Mouse (Mus musculus) intestine, embryonic 15.5 days (tissue): ENCODE measurements around the gene Dlg3. TPM values are rescaled to one million over a fixed set of nuclear protein-coding genes. Genes with fewer than 3 reads are reported as not detected.
A peak's percentile ranks its signal among the peaks of the same experiment; 100 is the strongest.

Experiments used
- ATAC-seq: fragments of 200-750 bp; cut with Nextera tagmentation; 2 replicates; pipeline ENCODE4 v1.8.0; 2017; ENCODE audit warnings: moderate TSS enrichment, moderate library complexity
- H3K27ac ChIP-seq: fragments of 300-500 bp; sonication (generic); 2 replicates; pipeline ENCODE4 v1.5.1; 2015; ENCODE audit warnings: mild to moderate bottlenecking, inconsistent platforms
- H3K27me3 ChIP-seq: fragments of 300-500 bp; sonication (generic); replicated peaks from 2 replicates; pipeline ENCODE4 v1.6.1; 2015; ENCODE audit warnings: inconsistent platforms
- H3K36me3 ChIP-seq: fragments of 300-500 bp; sonication (generic); 2 replicates; pipeline ENCODE4 v1.6.1; 2015; ENCODE audit warnings: inconsistent platforms
- H3K4me1 ChIP-seq: fragments of 300-500 bp; sonication (generic); replicated peaks from 2 replicates; pipeline ENCODE4 v1.6.1; 2015; ENCODE audit warnings: inconsistent platforms
- H3K4me2 ChIP-seq: fragments of 300-500 bp; sonication (generic); replicated peaks from 2 replicates; pipeline ENCODE4 v1.6.1; 2015; ENCODE audit warnings: mild to moderate bottlenecking, inconsistent platforms
- H3K4me3 ChIP-seq: fragments of 300-500 bp; sonication (generic); replicated peaks from 2 replicates; pipeline ENCODE4 v1.5.1; 2015; ENCODE audit warnings: inconsistent platforms
- H3K9ac ChIP-seq: fragments of 300-500 bp; sonication (generic); 2 replicates; pipeline ENCODE4 v1.6.1; 2015; ENCODE audit warnings: inconsistent platforms
- H3K9me3 ChIP-seq: fragments of 300-500 bp; sonication (generic); 2 replicates; pipeline ENCODE4 v1.6.1; 2016; ENCODE audit warnings: inconsistent platforms
- WGBS: fragments of 180-500 bp; shearing (Covaris S2); methylation state at CpG from one replicate; pipeline ENCODE4 v1.1.7; 2015; 5-methylcytosine and 5-hydroxymethylcytosine counted together
- polyA plus RNA-seq: library from polyadenylated mRNA; unstranded; fragments of >200 nt; fragmentation: Nextera tagmentation; extraction: Ambion mirVana; gene quantifications from 2 replicates; pipeline ENCODE4 v1.2.1, GENCODE M21; 2015

Gene Dlg3
- polyA plus RNA-seq, result 2.5 and 3.0 TPM in 2 replicates

DNA sequence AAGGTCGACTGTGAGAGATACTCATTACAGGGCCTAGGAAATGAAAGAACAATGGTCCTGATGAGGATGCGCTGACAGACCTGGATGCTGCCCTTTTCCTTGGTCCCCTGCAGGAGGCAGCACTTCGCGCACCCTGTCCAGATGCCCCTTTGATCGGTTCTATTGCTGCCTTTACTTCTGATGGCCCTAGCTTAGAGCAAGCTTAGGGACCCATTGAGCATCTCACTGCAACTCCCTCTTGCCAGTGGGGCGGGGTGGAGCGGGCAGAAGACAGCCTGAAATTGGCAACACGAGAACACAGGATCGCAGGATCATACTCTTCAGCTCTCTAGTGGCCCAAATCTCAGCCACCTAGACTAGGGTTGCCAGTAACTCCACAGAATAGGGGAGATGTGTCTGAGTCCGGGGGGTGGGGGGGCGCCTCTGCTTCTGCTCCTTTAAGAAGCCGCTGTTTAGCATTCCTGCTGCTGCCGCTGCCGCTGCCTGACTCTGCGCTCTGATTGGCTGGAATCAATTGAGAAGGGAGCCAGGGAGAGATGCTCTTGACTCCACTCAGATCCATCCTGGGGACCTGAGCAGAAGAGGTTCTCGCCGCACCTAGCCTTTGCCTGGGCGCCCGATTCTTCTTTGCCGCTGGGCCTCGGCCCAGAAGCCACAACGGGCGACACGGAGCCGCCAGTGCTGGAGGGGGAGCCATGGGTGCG is at the start of gene Dlg3:
Dlg3 (plus strand) TSS at position 542 of the 704 bp plus-strand sequence.
- no peaks in the 10 kb centered on the region for H3K9me3 ChIP-seq
- peak within 1 kb of the TSS; percentile 77 for H3K4me2 ChIP-seq
- peak within 1 kb of the TSS; percentile 38 for H3K4me3 ChIP-seq
- 18% methylated on average over 26 of the region's 26 CpGs for WGBS
- H3K36me3 ChIP-seq, result no peaks in the 10 kb centered on the region
- peaks cover 11% of the 10 kb centered on the region for H3K27me3 ChIP-seq
- peak; percentile 78 for ATAC-seq
- H3K4me1 ChIP-seq, result peaks cover 7% of the 10 kb centered on the region; the same call in 1 of the 2 replicates
- H3K9ac ChIP-seq, result 0 out of 2 replicates have a peak within 1 kb of the TSS, but pooled peaks have one; percentile 13
- no peak within 1 kb of the TSS for H3K27ac ChIP-seq

- 50% methylated on average over 1 of the region's 1 CpGs for WGBS
- peaks cover 2% of the 10 kb centered on the region; the same call in 1 of the 2 replicates for H3K27me3 ChIP-seq
- no peak for ATAC-seq
Measured at GRCm38 (mm10) chrX:100728947-100729346, 38.6 kb upstream of the Dlg3 start.

DNA sequence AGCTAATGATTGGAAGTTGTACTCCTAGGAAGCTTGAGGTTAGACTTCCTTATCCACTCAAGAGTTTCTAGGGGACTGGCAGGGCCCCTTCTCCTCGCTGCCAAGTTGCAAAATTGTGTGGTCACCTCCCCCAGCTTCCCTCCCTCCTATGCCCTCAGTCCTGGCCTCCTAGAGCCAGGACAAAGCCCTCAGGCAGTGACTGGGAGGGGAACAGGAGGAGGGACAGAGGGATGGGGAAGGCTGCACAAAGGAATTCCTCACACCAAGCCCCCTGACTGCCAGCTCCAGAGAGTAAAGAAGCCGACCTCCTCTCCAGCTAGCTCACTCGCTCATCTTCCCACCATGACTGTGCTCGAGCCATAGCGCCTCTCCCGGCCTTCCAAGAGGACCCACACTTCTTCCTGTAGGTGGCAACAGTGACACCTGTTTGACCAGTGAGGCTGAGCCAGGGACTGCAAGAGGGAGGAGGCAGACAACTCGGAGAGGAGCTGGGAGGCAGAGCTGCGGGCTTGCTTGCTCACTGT is 37.8 kb upstream of the Dlg3 start, which contains the start of gene Gdpd2:
Gdpd2 (plus strand) TSS at position 209 of the 524 bp plus-strand sequence.
- peak; percentile 82 for ATAC-seq
- Histone ChIP-seq H3K4me1 (no peaks in the 10 kb centered on the region; the same call in 1 of the 2 replicates), H3K27me3 (peaks cover 2% of the 10 kb centered on the region; the same call in 1 of the 2 replicates), H3K27ac (no peak within 1 kb of the TSS), H3K9ac (no peak within 1 kb of the TSS), H3K4me2 (peak within 1 kb of the TSS; percentile 49), H3K9me3 (no peaks in the 10 kb centered on the region), H3K4me3 (no peak within 1 kb of the TSS), H3K36me3 (no peaks in the 10 kb centered on the region)
- WGBS, result 16% methylated on average over 8 of the region's 8 CpGs

More at GRCm38 (mm10) chrX:100728947-100729346, 38.6 kb upstream of the Dlg3 start:
- Histone ChIP-seq H3K4me1 (no peaks in the 10 kb centered on the region; the same call in 1 of the 2 replicates), H3K9ac (no peak overlapping the region), H3K36me3 (no peaks in the 10 kb centered on the region), H3K4me2 (no peak overlapping the region), H3K4me3 (no peak overlapping the region), H3K9me3 (no peaks in the 10 kb centered on the region), H3K27ac (no peak overlapping the region)

DNA sequence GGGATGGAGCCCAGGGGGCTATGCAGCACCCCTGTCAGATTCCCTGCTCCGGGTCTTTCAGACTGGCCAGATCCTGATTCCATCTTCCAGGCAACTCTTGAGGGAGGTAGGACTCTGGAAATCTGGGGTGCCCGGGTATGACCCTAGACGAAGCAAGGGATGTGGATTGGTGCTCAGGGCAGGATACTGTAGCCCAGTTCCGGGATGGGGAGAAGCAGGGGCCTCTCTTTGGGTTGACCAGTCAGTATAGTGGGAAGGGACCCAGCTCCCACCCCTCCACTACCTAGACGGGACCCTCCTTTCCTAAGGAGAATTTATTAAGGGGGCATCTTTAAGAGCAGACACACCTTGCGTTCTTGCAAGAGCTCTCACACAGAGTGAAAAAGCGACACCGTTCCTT is 37.3 kb upstream of the Dlg3 start:
- H3K27me3 ChIP-seq, result peaks cover 2% of the 10 kb centered on the region; the same call in 1 of the 2 replicates
- no peak overlapping the region for H3K27ac ChIP-seq
- peak; percentile 59 for ATAC-seq
- H3K36me3 ChIP-seq, result no peaks in the 10 kb centered on the region
- 49% methylated on average over 8 of the region's 8 CpGs for WGBS
- no peaks in the 10 kb centered on the region; the same call in 1 of the 2 replicates for H3K4me1 ChIP-seq
- no peak overlapping the region for H3K9ac ChIP-seq
- H3K9me3 ChIP-seq, result no peaks in the 10 kb centered on the region
- H3K4me2 ChIP-seq, result peak overlapping the region; percentile 49
- H3K4me3 ChIP-seq, result no peak overlapping the region

DNA sequence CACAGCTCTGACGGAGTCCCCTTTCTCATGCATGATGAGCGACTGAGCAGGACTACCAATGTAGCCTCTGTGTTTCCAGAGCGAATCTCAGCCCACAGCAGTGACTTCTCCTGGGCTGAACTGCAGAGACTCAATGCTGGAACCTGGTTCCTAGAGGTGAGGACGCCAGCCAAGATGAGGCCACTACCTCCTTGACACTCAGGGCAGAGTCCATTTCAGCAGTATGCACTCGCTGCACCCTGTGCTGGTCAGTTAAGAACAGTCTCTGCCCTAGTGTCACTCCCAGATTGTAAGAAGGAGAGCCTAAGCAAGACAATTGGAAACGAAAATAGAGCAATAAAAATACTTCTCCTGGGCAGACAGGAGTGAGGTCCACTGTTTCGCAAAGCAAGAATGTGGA is 33.2 kb upstream of the Dlg3 start:
- H3K4me1 ChIP-seq, result no peaks in the 10 kb centered on the region; the same call in 1 of the 2 replicates
- 58% methylated on average over 7 of the region's 7 CpGs for WGBS

GRCm38 (mm10) chrX:100738918-100739317 is 28.6 kb upstream of the Dlg3 start:
- H3K27ac ChIP-seq, result no peak overlapping the region
- H3K4me2 ChIP-seq, result peak overlapping the region; percentile 54
- WGBS, result 24% methylated on average over 14 of the region's 14 CpGs
- no peaks in the 10 kb centered on the region for H3K4me1 ChIP-seq
- no peak overlapping the region for H3K9ac ChIP-seq
- peak; percentile 59; the same call in 1 of the 2 replicates for ATAC-seq
- 0 out of 2 replicates have a peak overlapping the region, but pooled peaks have one; percentile 19 for H3K4me3 ChIP-seq
- H3K36me3 ChIP-seq, result no peaks in the 10 kb centered on the region
- 0 out of 2 replicates have a peak, but pooled peaks cover 2% of the 10 kb centered on the region for H3K27me3 ChIP-seq
- no peaks in the 10 kb centered on the region for H3K9me3 ChIP-seq

More for the DNA sequence above, 33.2 kb upstream of the Dlg3 start:
- no peak overlapping the region for H3K4me3 ChIP-seq
- no peaks in the 10 kb centered on the region for H3K9me3 ChIP-seq
- H3K27ac ChIP-seq, result no peak overlapping the region
- no peak for ATAC-seq
- no peak overlapping the region for H3K4me2 ChIP-seq
- H3K36me3 ChIP-seq, result no peaks in the 10 kb centered on the region
- H3K9ac ChIP-seq, result no peak overlapping the region
- H3K27me3 ChIP-seq, result peaks cover 5% of the 10 kb centered on the region; the same call in 1 of the 2 replicates

DNA sequence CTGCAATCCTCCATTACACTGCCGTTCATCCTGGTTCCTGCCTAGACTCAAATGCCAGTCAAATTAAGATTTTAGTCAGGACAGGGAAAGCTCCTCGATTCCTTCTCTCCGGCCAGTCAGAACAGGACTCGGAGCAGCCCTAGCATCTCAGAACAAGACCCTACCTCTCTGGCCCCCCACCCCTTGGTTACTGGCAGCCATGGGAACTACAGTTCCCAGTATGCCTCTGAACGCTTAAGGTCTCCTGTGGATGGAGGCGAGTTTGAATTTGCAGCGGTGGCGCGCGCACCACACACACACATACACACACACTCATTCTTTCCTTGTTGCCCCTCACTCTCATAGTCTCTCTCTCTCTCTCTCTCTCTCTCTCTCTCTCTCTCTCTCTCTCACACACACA is 28.1 kb upstream of the Dlg3 start:
- ATAC-seq, result peak; percentile 47; the same call in 1 of the 2 replicates
- no peaks in the 10 kb centered on the region for H3K9me3 ChIP-seq
- no peaks in the 10 kb centered on the region for H3K4me1 ChIP-seq
- H3K4me2 ChIP-seq, result peak overlapping the region; percentile 54
- H3K4me3 ChIP-seq, result peak overlapping the region; percentile 19; the same call in 1 of the 2 replicates
- no peaks in the 10 kb centered on the region for H3K36me3 ChIP-seq
- no peak overlapping the region for H3K27ac ChIP-seq
- WGBS, result 40% methylated on average over 10 of the region's 10 CpGs
- H3K27me3 ChIP-seq, result 0 out of 2 replicates have a peak, but pooled peaks cover 2% of the 10 kb centered on the region
- H3K9ac ChIP-seq, result no peak overlapping the region

DNA sequence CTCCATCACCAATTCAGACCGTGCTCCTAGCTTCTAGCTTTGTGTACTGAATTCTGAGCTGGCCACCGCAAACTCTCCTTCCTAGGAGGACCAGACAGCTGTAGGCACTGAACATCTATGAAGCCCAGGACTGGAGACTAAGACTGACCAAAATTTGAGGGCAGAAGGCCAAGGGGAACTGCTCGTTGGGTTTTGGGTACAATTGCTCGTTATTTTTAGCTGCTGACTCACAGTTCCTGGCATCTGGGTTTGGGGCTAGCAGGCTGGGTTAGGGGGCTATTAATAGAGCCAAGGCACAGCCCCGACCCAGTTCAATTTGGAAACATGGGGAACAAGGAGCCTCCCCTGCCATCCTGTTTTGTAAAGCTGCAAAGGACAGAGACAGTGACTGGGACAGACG is 26.7 kb upstream of the Dlg3 start:
- 63% methylated on average over 6 of the region's 6 CpGs for WGBS
- no peak overlapping the region for H3K9ac ChIP-seq
- no peaks in the 10 kb centered on the region for H3K4me1 ChIP-seq
- no peak for ATAC-seq
- H3K27ac ChIP-seq, result no peak overlapping the region
- H3K4me2 ChIP-seq, result no peak overlapping the region
- H3K36me3 ChIP-seq, result no peaks in the 10 kb centered on the region
- H3K4me3 ChIP-seq, result no peak overlapping the region
- 0 out of 2 replicates have a peak, but pooled peaks cover 2% of the 10 kb centered on the region for H3K27me3 ChIP-seq
- H3K9me3 ChIP-seq, result no peaks in the 10 kb centered on the region

- WGBS, result 13% methylated on average over 10 of the region's 10 CpGs
- H3K9ac ChIP-seq, result no peak overlapping the region
- H3K27ac ChIP-seq, result no peak overlapping the region
- ATAC-seq, result no peak; the same call in 1 of the 2 replicates
- H3K27me3 ChIP-seq, result 0 out of 2 replicates have a peak, but pooled peaks cover 2% of the 10 kb centered on the region
- no peaks in the 10 kb centered on the region for H3K4me1 ChIP-seq
- H3K9me3 ChIP-seq, result no peaks in the 10 kb centered on the region
- no peak overlapping the region for H3K4me2 ChIP-seq
- H3K36me3 ChIP-seq, result no peaks in the 10 kb centered on the region
- H3K4me3 ChIP-seq, result no peak overlapping the region
Measured at GRCm38 (mm10) chrX:100741940-100742339, 25.6 kb upstream of the Dlg3 start.

DNA sequence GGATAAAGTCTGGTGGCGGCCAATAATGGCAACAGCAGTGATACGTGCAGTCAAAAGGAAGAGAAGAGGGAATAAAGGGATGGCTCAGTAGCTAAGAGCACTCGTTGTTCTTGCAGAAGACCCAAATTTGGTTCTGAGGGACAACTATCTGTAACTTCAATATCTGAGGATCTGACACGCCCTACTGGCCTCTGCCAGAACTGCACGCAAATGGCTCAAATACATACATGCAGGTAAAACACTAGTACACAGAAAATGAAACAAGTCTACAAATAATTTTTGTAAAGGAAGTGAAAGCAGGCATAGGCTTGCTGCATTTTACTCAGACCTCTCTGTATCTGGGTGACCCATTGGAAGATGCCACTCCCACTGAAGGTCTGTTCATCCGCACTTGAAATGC is 1.7 kb upstream of the Dlg3 start:
- no peak for ATAC-seq
- H3K27ac ChIP-seq, result no peak overlapping the region
- H3K4me3 ChIP-seq, result no peak overlapping the region
- no peak overlapping the region for H3K4me2 ChIP-seq
- H3K36me3 ChIP-seq, result no peaks in the 10 kb centered on the region
- H3K9ac ChIP-seq, result no peak overlapping the region
- WGBS, result 84% methylated on average over 6 of the region's 6 CpGs
- H3K27me3 ChIP-seq, result peaks cover 11% of the 10 kb centered on the region
- no peaks in the 10 kb centered on the region for H3K9me3 ChIP-seq
- peaks cover 7% of the 10 kb centered on the region; the same call in 1 of the 2 replicates for H3K4me1 ChIP-seq

GRCm38 (mm10) chrX:100767885-100768626 is 534 bp downstream of the Dlg3 start:
- Histone ChIP-seq H3K4me1 (peaks cover 7% of the 10 kb centered on the region; the same call in 1 of the 2 replicates), H3K4me3 (peak overlapping the region; percentile 38), H3K27ac (no peak overlapping the region), H3K4me2 (peak overlapping the region; percentile 77), H3K9ac (0 out of 2 replicates have a peak overlapping the region, but pooled peaks have one; percentile 13), H3K36me3 (no peaks in the 10 kb centered on the region), H3K27me3 (peaks cover 11% of the 10 kb centered on the region), H3K9me3 (no peaks in the 10 kb centered on the region)
- WGBS, result 38% methylated on average over 36 of the region's 36 CpGs
- ATAC-seq, result peak; percentile 45; the same call in 1 of the 2 replicates
